Mouse (Mus musculus) CH12.LX (cell line): ENCODE measurements around the gene Tbc1d16. TPM values are rescaled to one million over a fixed set of nuclear protein-coding genes. Genes with fewer than 3 reads are reported as not detected.

Experiments
- DNase-seq: peaks from one replicate; pipeline ENCODE4 v3.0.0-alpha.2; 2013; ENCODE audit errors: extremely low read depth
- H3K27ac ChIP-seq: 2 replicates; pipeline ENCODE4 v1.5.1; 2012; ENCODE audit warnings: low read depth, mild to moderate bottlenecking, control low read depth, moderate library complexity; ENCODE audit not compliant: insufficient read depth
- H3K27me3 ChIP-seq: replicated peaks from 2 replicates; pipeline ENCODE3; 2012; ENCODE audit warnings: inconsistent platforms
- H3K36me3 ChIP-seq, 2 experiments: replicated peaks in 1 of 2; 2 replicates each; pipeline versions ENCODE3 to v1.6.1; 2012; ENCODE audit warnings: inconsistent platforms in 1 of 2, low read length in 1 of 2, mild to moderate bottlenecking in 1 of 2, mixed read lengths in 1 of 2, moderate library complexity in 1 of 2; ENCODE audit not compliant: control insufficient read depth in 1 of 2, insufficient read depth in 1 of 2
- H3K4me1 ChIP-seq, 2 experiments: 2 replicates each; pipeline ENCODE4 v1.6.1; 2012; ENCODE audit warnings: inconsistent platforms in 1 of 2, moderate library complexity in 1 of 2; ENCODE audit not compliant: insufficient read depth in 2 of 2, control insufficient read depth in 1 of 2
- H3K4me2 ChIP-seq: 2 replicates; pipeline ENCODE4 v1.6.1; 2012; ENCODE audit warnings: low read depth, mild to moderate bottlenecking, control low read depth; ENCODE audit not compliant: poor library complexity, insufficient read depth, severe bottlenecking
- H3K4me3 ChIP-seq, 3 experiments: fragments of 150-350 bp in 1 of 3; sonication (generic) in 1 of 3; replicated peaks in 1 of 3; 2 replicates each; pipeline versions ENCODE3 to v1.5.1; 2011 to 2012; ENCODE audit warnings: low read depth in 2 of 3, low read length in 2 of 3, mild to moderate bottlenecking in 2 of 3, moderate library complexity in 2 of 3, control low read depth in 1 of 3, improper control_type of control experiment in 1 of 3, inconsistent platforms in 1 of 3, mixed read lengths in 1 of 3; ENCODE audit not compliant: poor library complexity in 1 of 3
- H3K79me2 ChIP-seq: replicated peaks from 2 replicates; pipeline ENCODE4 v1.6.1; 2012; ENCODE audit warnings: mild to moderate bottlenecking, moderate library complexity; ENCODE audit not compliant: control insufficient read depth, poor library complexity, insufficient read depth, severe bottlenecking; ENCODE audit errors: extremely low read depth
- H3K9ac ChIP-seq: 2 replicates; pipeline ENCODE4 v1.6.1; 2012; ENCODE audit warnings: low read depth, mild to moderate bottlenecking, control low read depth, moderate library complexity; ENCODE audit not compliant: insufficient read depth
- H3K9me3 ChIP-seq: replicated peaks from 2 replicates; pipeline ENCODE3; 2012; ENCODE audit warnings: low read length, inconsistent platforms, mixed read lengths
- CTCF ChIP-seq, 2 experiments: IDR thresholded peaks in 1 of 2; conservative IDR thresholded peaks in 1 of 2; 2 replicates each; pipeline ENCODE4 v1.5.1; 2011 to 2012; ENCODE audit warnings: low read depth in 2 of 2, low read length in 2 of 2, improper control_type of control experiment in 1 of 2, inconsistent platforms in 1 of 2, mild to moderate bottlenecking in 1 of 2, moderate library complexity in 1 of 2
- ELF1 ChIP-seq: IDR thresholded peaks from 2 replicates; pipeline ENCODE4 v1.6.1; 2014; ENCODE audit warnings: low read depth, mild to moderate bottlenecking, inconsistent platforms, low read length, improper control_type of control experiment
- ETS1 ChIP-seq: conservative IDR thresholded peaks from 2 replicates; pipeline ENCODE4 v1.6.1; 2012; ENCODE audit warnings: low read depth, mild to moderate bottlenecking, inconsistent platforms, low read length, improper control_type of control experiment, moderate library complexity
- GABPA ChIP-seq: IDR thresholded peaks from 2 replicates; pipeline ENCODE4 v1.6.1; 2012; ENCODE audit warnings: low read depth, low read length, improper control_type of control experiment, inconsistent platforms; ENCODE audit not compliant: insufficient replicate concordance
- HCFC1 ChIP-seq: IDR thresholded peaks from 2 replicates; pipeline ENCODE4 v1.6.1; 2012; ENCODE audit warnings: low read depth, mild to moderate bottlenecking, inconsistent platforms, low read length, improper control_type of control experiment
- JUND ChIP-seq: conservative IDR thresholded peaks from 2 replicates; pipeline ENCODE4 v1.6.1; 2011; ENCODE audit warnings: low read depth, low read length, improper control_type of control experiment
- MAFK ChIP-seq: IDR thresholded peaks from 2 replicates; pipeline ENCODE4 v1.6.1; 2011; ENCODE audit warnings: low read length, improper control_type of control experiment; ENCODE audit not compliant: insufficient replicate concordance
- MEF2A ChIP-seq: IDR thresholded peaks from 2 replicates; pipeline ENCODE4 v1.6.1; 2014; ENCODE audit warnings: low read depth, mild to moderate bottlenecking, inconsistent platforms, low read length, improper control_type of control experiment, borderline replicate concordance
- POLR2AphosphoS2 ChIP-seq: IDR thresholded peaks from 2 replicates; pipeline ENCODE4 v1.6.1; 2011; ENCODE audit warnings: low read depth, low read length, improper control_type of control experiment
- RAD21 ChIP-seq: IDR thresholded peaks from 2 replicates; pipeline ENCODE4 v1.6.1; 2011; ENCODE audit warnings: low read depth, mild to moderate bottlenecking, low read length, improper control_type of control experiment, moderate library complexity
- SMC3 ChIP-seq: IDR thresholded peaks from 2 replicates; pipeline ENCODE4 v1.6.1; 2011; ENCODE audit warnings: low read depth, low read length, improper control_type of control experiment
- USF2 ChIP-seq: conservative IDR thresholded peaks from 2 replicates; pipeline ENCODE4 v1.6.1; 2011; ENCODE audit warnings: low read depth, low read length, improper control_type of control experiment
- ZMIZ1 ChIP-seq: IDR thresholded peaks from 2 replicates; pipeline ENCODE4 v1.6.1; 2012; ENCODE audit warnings: low read depth, mild to moderate bottlenecking, inconsistent platforms, low read length, improper control_type of control experiment
- ZNF384 ChIP-seq: IDR thresholded peaks from 2 replicates; pipeline ENCODE4 v1.6.1; 2012; ENCODE audit warnings: low read depth, low read length, improper control_type of control experiment, inconsistent platforms
- dilution Hi-C: fragments of 300-500 bp; cut with MboI; formaldehyde crosslinking; loops from 2 replicates; pipeline ENCODE4 v1.14.3; 2020; ENCODE audit warnings: low sequenced_read_pairs; ENCODE audit not compliant: extremely low pct_unique_long_range_greater_than_20kb, extremely low pct_ligation_motif_present
- in situ Hi-C: fragments of 300-500 bp; cut with MboI; formaldehyde crosslinking; loops from 3 replicates; pipeline ENCODE4 v1.14.3; 2019; ENCODE audit warnings: low sequenced_read_pairs, low pct_ligation_motif_present, low pct_unique_long_range_greater_than_20kb, mixed read lengths
- polyA plus RNA-seq: library from polyadenylated mRNA; unstranded; fragments of >175 nt; gene quantifications from 2 replicates; pipeline ENCODE4 v1.2.1, GENCODE M21; 2012; ENCODE audit warnings: low read depth; ENCODE audit not compliant: insufficient read length
- total RNA-seq, 2 experiments: library from RNA; depleted of rRNA; stranded (reverse); fragments of 300-350 nt in 1 of 2; fragments of >200 nt in 1 of 2; gene quantifications; 2 replicates each; pipeline ENCODE4 v1.2.3; 2012 to 2014

Tbc1d16 gene
- total and polyA plus RNA-seq, 3 experiments = 0.79 to 15.9 (median 2.7) TPM

DNA sequence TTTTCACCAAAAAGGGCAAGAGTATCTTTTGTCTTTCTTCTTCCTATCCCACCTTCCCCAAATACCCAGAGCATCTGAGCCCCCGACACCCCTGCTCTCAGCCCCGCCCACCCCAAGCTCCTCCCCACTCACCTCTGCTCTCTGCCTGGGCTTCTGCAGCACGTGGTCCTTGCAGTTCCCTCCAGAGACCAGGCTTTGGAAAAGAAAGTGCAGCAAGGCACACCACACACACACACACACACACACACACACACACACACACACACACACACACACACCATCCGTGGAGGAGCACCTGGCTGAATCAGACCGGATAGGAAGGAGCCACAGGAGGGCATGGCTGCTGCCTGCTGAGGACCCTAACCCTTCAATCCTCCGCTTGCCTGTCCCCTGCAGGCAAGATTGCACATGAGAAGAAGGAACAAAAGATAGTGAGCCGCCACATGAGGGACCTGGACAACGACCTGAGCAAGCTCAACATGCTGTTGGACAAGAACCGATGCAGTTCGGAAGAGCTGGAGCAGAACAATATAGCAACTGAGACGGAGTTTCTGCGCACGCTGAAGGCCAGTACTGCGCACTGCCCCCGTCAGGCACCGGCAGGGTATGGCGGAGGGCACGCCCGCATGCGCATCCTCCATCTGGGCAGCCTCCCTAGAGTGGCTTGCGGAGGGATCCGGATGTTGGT, 24.7 kb upstream of the Tbc1d16 start:
- no peak overlapping the region for H3K9ac ChIP-seq
- H3K27me3 ChIP-seq = peaks cover 70% of the 10 kb centered on the region
- H3K36me3 ChIP-seq = no peaks in the 10 kb centered on the region
- in situ Hi-C loops = no loop called here
- 0 out of 4 replicates have a peak, but pooled peaks of 1 of the 2 experiments have one; percentile 8 for TF ChIP-seq CTCF (conservative IDR thresholded peaks at IDR 0.05 in 1 of 2, IDR thresholded peaks at IDR 0.05 in 1 of 2; ENCODE audit: low read depth in 2 of 2, low read length in 2 of 2)
- TF ChIP-seq MAFK = no peak
- TF ChIP-seq, all 38 proteins: peak for 1
- Histone ChIP-seq H3K79me2 (no peaks in the 10 kb centered on the region), H3K27ac (no peak overlapping the region), H3K4me3 (no peak overlapping the region), H3K4me2 (no peak overlapping the region), H3K9me3 (no peaks in the 10 kb centered on the region), H3K4me1 (peaks cover 3 to 4% of the 10 kb centered on the region in 2 experiments; a peak in 3 of 4 replicates)
- no peak for DNase-seq
- dilution Hi-C loops = no loop called here

DNA sequence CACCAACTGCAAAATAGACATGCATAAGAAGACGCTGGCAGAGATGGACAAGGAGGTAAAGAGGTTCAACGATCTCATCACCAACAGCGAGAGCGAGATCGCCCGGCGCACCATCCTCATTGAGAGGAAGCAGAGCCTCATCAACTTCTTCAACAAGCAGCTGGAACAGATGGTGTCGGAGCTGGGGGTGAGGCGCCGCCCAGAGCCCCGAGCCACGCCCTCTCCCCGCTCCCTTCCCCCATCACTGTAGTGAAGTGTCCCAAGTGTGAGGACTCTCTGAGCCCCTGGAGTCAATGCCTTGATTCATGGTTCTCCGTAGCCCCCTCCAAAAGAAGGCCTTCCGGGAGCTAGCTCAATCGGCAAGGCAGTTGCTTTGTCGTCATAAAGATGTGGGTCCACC, 22.7 kb upstream of the Tbc1d16 start:
- Histone ChIP-seq H3K4me3 (no peak overlapping the region), H3K4me1 (peaks cover 3 to 4% of the 10 kb centered on the region in 2 experiments; a peak in 3 of 4 replicates), H3K9ac (no peak overlapping the region), H3K9me3 (no peaks in the 10 kb centered on the region), H3K27ac (no peak overlapping the region), H3K36me3 (no peaks in the 10 kb centered on the region), H3K4me2 (no peak overlapping the region), H3K79me2 (no peaks in the 10 kb centered on the region), H3K27me3 (peaks cover 66% of the 10 kb centered on the region)
- no peak for TF ChIP-seq ZMIZ1
- TF ChIP-seq MEF2A = no peak
- TF ChIP-seq ELF1 = no peak
- no peak for TF ChIP-seq CTCF (conservative IDR thresholded peaks at IDR 0.05 in 1 of 2, IDR thresholded peaks at IDR 0.05 in 1 of 2; ENCODE audit: low read depth in 2 of 2, low read length in 2 of 2)
- no peak for TF ChIP-seq JUND
- TF ChIP-seq ZNF384 = no peak
- TF ChIP-seq SMC3 = no peak
- TF ChIP-seq ETS1 = no peak
- TF ChIP-seq RAD21 = no peak
- TF ChIP-seq HCFC1 = no peak
- TF ChIP-seq USF2 = no peak
- no peak for TF ChIP-seq GABPA
- TF ChIP-seq POLR2AphosphoS2 = no peak
- in situ Hi-C loops = no loop called here
- no peak for DNase-seq
- dilution Hi-C loops = no loop called here
